Mouse (Mus musculus) splenic B cell, adult 2 months (primary cell): ENCODE results near the gene B3gnt6.

Source experiments
- DNase-seq: peaks from one replicate; pipeline ENCODE4 v3.0.0-alpha.2; 2011; ENCODE audit warnings: low read depth, low spot score
- H3K27me3 ChIP-seq: 2 replicates; pipeline ENCODE4 v1.6.1; 2012; ENCODE audit warnings: mild to moderate bottlenecking, low read length, moderate library complexity, mixed read lengths; ENCODE audit not compliant: control insufficient read depth, poor library complexity, insufficient read depth, severe bottlenecking
- H3K36me3 ChIP-seq: 2 replicates; pipeline ENCODE4 v1.6.1; 2012; ENCODE audit warnings: mild to moderate bottlenecking, low read length, moderate library complexity, mixed read lengths; ENCODE audit not compliant: control insufficient read depth, poor library complexity, insufficient read depth, severe bottlenecking

The B3gnt6 gene

GRCm38 (mm10) chr7:98199381-98199780, at the start of gene B3gnt6:
B3gnt6 (minus strand) TSS chr7:98199481.
- DNase-seq, result no peak
- Histone ChIP-seq H3K36me3 (no peaks in the 10 kb centered on the region), H3K27me3 (no peaks in the 10 kb centered on the region)

GRCm38 (mm10) chr7:98236686-98237359, 37.5 kb upstream of the B3gnt6 start:
- no peaks in the 10 kb centered on the region for H3K36me3 ChIP-seq
- H3K27me3 ChIP-seq, result no peaks in the 10 kb centered on the region
- no peak for DNase-seq

GRCm38 (mm10) chr7:98223796-98224195, 24.5 kb upstream of the B3gnt6 start:
- Histone ChIP-seq H3K36me3 (no peaks in the 10 kb centered on the region), H3K27me3 (no peaks in the 10 kb centered on the region)
- DNase-seq, result no peak

- DNase-seq, result no peak
- Histone ChIP-seq H3K27me3 (no peaks in the 10 kb centered on the region), H3K36me3 (no peaks in the 10 kb centered on the region)
These were observed 17.4 kb upstream of the B3gnt6 start for GRCm38 (mm10) chr7:98216713-98217112.

GRCm38 (mm10) chr7:98202946-98203345, 3.7 kb upstream of the B3gnt6 start:
- DNase-seq, result no peak

GRCm38 (mm10) chr7:98201493-98202028, 2.3 kb upstream of the B3gnt6 start:
- no peaks in the 10 kb centered on the region for H3K36me3 ChIP-seq
- no peak for DNase-seq
- no peaks in the 10 kb centered on the region for H3K27me3 ChIP-seq

More at GRCm38 (mm10) chr7:98202946-98203345, 3.7 kb upstream of the B3gnt6 start:
- no peaks in the 10 kb centered on the region for H3K27me3 ChIP-seq
- no peaks in the 10 kb centered on the region for H3K36me3 ChIP-seq

- Histone ChIP-seq H3K36me3 (no peaks in the 10 kb centered on the region), H3K27me3 (no peaks in the 10 kb centered on the region)
- no peak for DNase-seq
These were observed 1.1 kb upstream of the B3gnt6 start for GRCm38 (mm10) chr7:98200396-98200795.

- Histone ChIP-seq H3K27me3 (no peaks in the 10 kb centered on the region), H3K36me3 (no peaks in the 10 kb centered on the region)
- no peak for DNase-seq
These were observed 4.0 kb downstream of the B3gnt6 start for GRCm38 (mm10) chr7:98195151-98195801.

- no peaks in the 10 kb centered on the region for H3K36me3 ChIP-seq
- H3K27me3 ChIP-seq, result no peaks in the 10 kb centered on the region
- peak; percentile 57 for DNase-seq
These were observed 5.1 kb downstream of the B3gnt6 start for GRCm38 (mm10) chr7:98194026-98194792.

- peak; percentile 65 for DNase-seq
- H3K27me3 ChIP-seq, result no peaks in the 10 kb centered on the region
- no peaks in the 10 kb centered on the region for H3K36me3 ChIP-seq
These were observed 5.7 kb downstream of the B3gnt6 start for GRCm38 (mm10) chr7:98193515-98194025.

- Histone ChIP-seq H3K27me3 (no peaks in the 10 kb centered on the region), H3K36me3 (no peaks in the 10 kb centered on the region)
- DNase-seq, result peak; percentile 56
These were observed 7.6 kb downstream of the B3gnt6 start for GRCm38 (mm10) chr7:98191571-98192250.

- peak; percentile 39 for DNase-seq
- Histone ChIP-seq H3K27me3 (no peaks in the 10 kb centered on the region), H3K36me3 (no peaks in the 10 kb centered on the region)
These were observed 8.7 kb downstream of the B3gnt6 start for GRCm38 (mm10) chr7:98190578-98190977.

- no peak for DNase-seq
- no peaks in the 10 kb centered on the region for H3K36me3 ChIP-seq
- no peaks in the 10 kb centered on the region for H3K27me3 ChIP-seq
These were observed 9.5 kb downstream of the B3gnt6 start for GRCm38 (mm10) chr7:98189745-98190144.

GRCm38 (mm10) chr7:98188680-98189079, 10.6 kb downstream of the B3gnt6 start:
- Histone ChIP-seq H3K36me3 (no peaks in the 10 kb centered on the region), H3K27me3 (no peaks in the 10 kb centered on the region)
- DNase-seq, result no peak
